Mouse (Mus musculus) hindbrain, embryonic 15.5 days (tissue): ENCODE results near the gene Ces1c. TPM values are rescaled to one million over a fixed set of nuclear protein-coding genes. Genes with fewer than 3 reads are reported as not detected.

Source experiments
- ATAC-seq: fragments of 200-750 bp; cut with Nextera tagmentation; 2 replicates; pipeline ENCODE4 v1.8.0; 2017; ENCODE audit warnings: low read depth, moderate number of reproducible peaks, moderate TSS enrichment; ENCODE audit not compliant: low FRiP score
- H3K27ac ChIP-seq: fragments of 300-500 bp; sonication (generic); replicated peaks from 2 replicates; pipeline ENCODE4 v1.5.1; 2015; ENCODE audit warnings: mild to moderate bottlenecking, inconsistent platforms
- H3K27me3 ChIP-seq: fragments of 300-500 bp; sonication (generic); 2 replicates; pipeline ENCODE4 v1.6.1; 2015; ENCODE audit warnings: control low read depth, inconsistent platforms
- H3K36me3 ChIP-seq: fragments of 300-500 bp; sonication (generic); 2 replicates; pipeline ENCODE4 v1.6.1; 2015; ENCODE audit warnings: control low read depth, inconsistent platforms
- H3K4me1 ChIP-seq: fragments of 300-500 bp; sonication (generic); replicated peaks from 2 replicates; pipeline ENCODE4 v1.6.1; 2015; ENCODE audit warnings: control low read depth, inconsistent platforms
- H3K4me2 ChIP-seq: fragments of 300-500 bp; sonication (generic); 2 replicates; pipeline ENCODE4 v1.6.1; 2015; ENCODE audit warnings: moderate library complexity, mild to moderate bottlenecking, inconsistent platforms
- H3K4me3 ChIP-seq: fragments of 300-500 bp; sonication (generic); 2 replicates; pipeline ENCODE4 v1.5.1; 2015; ENCODE audit warnings: mild to moderate bottlenecking, inconsistent platforms
- H3K9ac ChIP-seq: fragments of 300-500 bp; sonication (generic); 2 replicates; pipeline ENCODE4 v1.6.1; 2015; ENCODE audit warnings: inconsistent platforms
- H3K9me3 ChIP-seq: fragments of 300-500 bp; sonication (generic); 2 replicates; pipeline ENCODE4 v1.6.1; 2016; ENCODE audit warnings: control low read depth, inconsistent platforms
- WGBS: fragments of 180-500 bp; shearing (Covaris S2); methylation state at CpG from one replicate; pipeline ENCODE4 v1.1.7; 2015; 5-methylcytosine and 5-hydroxymethylcytosine counted together
- polyA plus RNA-seq: library from polyadenylated mRNA; unstranded; fragments of >200 nt; fragmentation: Nextera tagmentation; extraction: Ambion mirVana; gene quantifications from 2 replicates; pipeline ENCODE4 v1.2.1, GENCODE M21; 2015

Ces1c gene
- polyA plus RNA-seq: not detected in 2 replicates

DNA sequence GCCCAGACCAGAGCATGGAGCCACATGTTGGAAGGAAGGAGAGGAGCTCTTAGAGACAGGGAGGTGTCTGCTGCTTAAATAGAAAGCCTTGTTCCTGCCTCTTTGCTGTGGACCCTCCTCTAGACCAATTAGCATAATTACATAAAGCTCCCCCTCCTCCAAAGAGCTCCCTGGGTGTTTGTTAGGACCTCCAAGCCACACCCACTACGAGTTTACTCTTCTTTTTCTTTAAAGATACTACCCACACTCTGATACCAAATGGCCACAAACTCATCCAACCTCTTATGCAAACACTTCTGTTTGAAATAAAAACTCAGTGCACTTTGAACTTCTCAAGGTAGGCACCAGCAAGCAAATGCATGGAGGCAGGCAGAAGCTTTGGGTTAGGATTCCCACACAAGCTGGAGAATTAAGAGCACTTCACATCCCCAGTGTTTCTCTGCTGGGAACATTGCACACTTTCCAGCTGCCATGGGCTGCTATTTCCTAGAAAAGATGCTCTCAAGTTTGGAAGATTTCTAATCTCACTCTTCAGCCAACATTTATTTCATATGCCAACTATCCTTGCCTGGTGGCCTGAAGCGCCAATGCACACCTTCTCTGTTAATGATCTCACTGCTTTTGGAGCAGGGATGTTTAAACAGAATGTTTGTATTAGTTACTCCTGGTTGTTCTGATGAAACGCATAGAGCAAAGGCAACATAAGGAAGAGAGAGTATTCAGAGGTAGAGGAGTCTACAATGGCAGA is at the start of gene Ces1c:
Gene Ces1c (minus strand): TSS at position 51 of the 748 bp plus-strand sequence.
- no peak for ATAC-seq
- 87% methylated on average over 3 of the region's 3 CpGs for WGBS
- no peaks in the 10 kb centered on the region for H3K9me3 ChIP-seq

DNA sequence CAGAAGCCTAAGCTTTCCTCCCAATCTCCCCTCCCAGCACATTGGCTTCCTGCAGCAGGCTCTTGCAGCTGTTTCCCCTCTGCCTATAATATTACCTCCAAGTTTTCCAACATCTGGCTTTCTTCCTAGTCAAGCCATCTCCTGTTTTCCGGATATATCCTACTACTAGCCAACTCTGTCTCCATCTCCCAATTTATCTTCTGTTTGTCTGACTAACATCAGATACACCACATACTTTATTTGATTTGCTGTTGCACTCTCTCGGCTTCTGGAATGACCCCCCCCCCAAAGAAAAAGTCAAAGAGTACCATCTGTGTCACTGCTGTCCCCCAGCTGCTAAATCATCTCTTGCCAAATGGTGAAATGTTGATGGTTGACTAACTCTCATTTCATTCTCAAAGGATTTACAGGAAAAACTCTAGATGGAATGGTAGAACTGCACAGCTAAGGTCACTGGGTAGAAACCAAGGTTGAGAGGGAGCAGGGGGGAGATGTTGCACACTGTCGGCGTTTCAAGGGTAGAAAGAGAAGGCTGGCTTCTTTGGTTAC is 49.6 kb upstream of the Ces1c start:
- Histone ChIP-seq H3K4me2 (no peak overlapping the region), H3K27ac (no peak overlapping the region), H3K36me3 (no peaks in the 10 kb centered on the region), H3K4me3 (no peak overlapping the region), H3K9ac (no peak overlapping the region), H3K4me1 (no peaks in the 10 kb centered on the region), H3K9me3 (no peaks in the 10 kb centered on the region), H3K27me3 (no peaks in the 10 kb centered on the region)
- no peak for ATAC-seq
- WGBS: 87% methylated on average over 4 of the region's 4 CpGs

More for the DNA sequence above, at the start of gene Ces1c:
- H3K36me3 ChIP-seq: no peaks in the 10 kb centered on the region
- no peak within 1 kb of the TSS for H3K4me2 ChIP-seq
- H3K27ac ChIP-seq: no peak within 1 kb of the TSS
- no peak within 1 kb of the TSS for H3K4me3 ChIP-seq
- no peak within 1 kb of the TSS for H3K9ac ChIP-seq
- no peaks in the 10 kb centered on the region for H3K4me1 ChIP-seq
- H3K27me3 ChIP-seq: no peaks in the 10 kb centered on the region

DNA sequence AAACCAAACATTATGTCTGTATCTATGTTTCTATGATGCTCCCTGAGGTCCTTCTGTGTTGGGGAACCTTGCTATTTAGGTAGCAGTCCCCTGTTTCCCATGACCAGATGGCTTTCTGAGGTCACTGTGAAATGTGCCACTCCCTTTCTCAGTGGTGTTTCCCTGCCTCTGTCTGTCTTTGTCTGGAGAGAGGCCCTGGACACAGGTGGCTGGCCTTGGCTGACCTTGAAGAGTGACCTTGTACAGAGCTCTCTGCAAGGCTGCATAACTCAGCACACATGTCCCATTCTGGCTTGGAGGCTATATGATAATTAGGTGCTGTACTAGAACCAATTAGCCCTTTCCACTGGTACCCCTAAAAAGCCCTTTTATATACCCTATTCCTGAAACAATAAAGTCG is 45.5 kb upstream of the Ces1c start:
- no peaks in the 10 kb centered on the region for H3K9me3 ChIP-seq
- no peak overlapping the region for H3K4me2 ChIP-seq
- ATAC-seq: no peak
- 52% methylated on average over 1 of the region's 1 CpGs for WGBS
- H3K27me3 ChIP-seq: no peaks in the 10 kb centered on the region
- H3K4me3 ChIP-seq: no peak overlapping the region
- no peak overlapping the region for H3K27ac ChIP-seq
- H3K9ac ChIP-seq: no peak overlapping the region
- H3K36me3 ChIP-seq: no peaks in the 10 kb centered on the region
- no peaks in the 10 kb centered on the region for H3K4me1 ChIP-seq

DNA sequence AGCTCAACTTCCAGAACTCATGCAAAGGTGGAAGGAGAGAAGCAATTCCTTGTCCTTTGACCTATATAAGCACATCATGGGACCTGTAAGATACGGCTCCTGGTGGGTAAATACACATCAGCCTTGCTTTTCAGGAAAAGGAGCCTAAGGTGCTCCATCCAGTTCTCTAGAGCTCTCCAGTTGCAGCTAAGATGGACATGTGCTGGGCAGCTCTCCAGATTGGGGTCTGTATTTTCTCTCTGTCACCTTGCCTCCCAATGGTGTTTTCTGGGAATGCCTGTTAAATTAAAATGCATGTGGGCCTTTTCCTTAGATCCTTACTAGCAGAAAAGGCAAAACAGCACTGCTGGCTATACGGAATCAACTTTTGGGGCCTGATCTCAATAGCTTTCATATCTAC is 43.5 kb upstream of the Ces1c start:
- whole genome bisulfite sequencing: 91% methylated on average over 2 of the region's 2 CpGs
- Histone ChIP-seq H3K36me3 (no peaks in the 10 kb centered on the region), H3K9me3 (no peaks in the 10 kb centered on the region), H3K4me3 (no peak overlapping the region), H3K4me1 (no peaks in the 10 kb centered on the region), H3K27ac (no peak overlapping the region), H3K27me3 (no peaks in the 10 kb centered on the region), H3K9ac (no peak overlapping the region), H3K4me2 (no peak overlapping the region)
- ATAC-seq: no peak

DNA sequence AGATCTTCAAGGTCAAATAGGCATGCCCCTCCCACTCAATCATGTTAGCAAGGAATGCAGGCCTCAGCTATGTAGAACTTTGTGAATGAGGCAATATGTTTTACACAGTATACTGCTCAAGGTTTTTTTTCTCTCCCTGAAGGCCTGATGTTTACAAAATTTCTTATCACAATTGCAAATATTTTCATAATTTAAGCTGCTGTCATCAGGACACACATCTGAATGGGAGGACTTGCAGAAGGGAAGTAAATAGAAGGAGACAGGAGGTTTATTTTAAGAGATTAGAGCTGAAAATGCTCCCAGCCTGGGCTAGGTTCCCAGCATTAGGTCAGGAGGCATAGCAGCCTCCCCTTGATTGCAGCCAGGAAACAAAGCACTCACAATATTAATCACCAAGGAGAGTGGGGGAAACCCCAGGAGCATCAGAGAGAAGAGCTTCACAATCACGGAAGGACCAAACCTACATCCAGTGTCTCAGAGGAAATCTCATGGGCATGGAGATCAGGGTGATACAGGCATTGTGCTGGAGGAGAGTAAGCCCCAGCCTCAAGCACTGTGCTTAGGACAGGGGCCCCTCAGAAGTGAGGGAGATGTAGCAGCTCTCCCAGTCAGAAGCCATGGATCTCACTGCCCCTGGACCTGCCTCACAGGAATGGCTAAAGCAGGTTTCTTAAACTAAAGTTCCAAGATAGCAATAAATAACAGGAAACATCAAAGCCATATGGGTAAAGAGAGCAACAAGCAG is 40.9 kb upstream of the Ces1c start:
- ATAC-seq: no peak
- Histone ChIP-seq H3K9ac (no peak overlapping the region), H3K27ac (no peak overlapping the region), H3K27me3 (no peaks in the 10 kb centered on the region), H3K4me3 (no peak overlapping the region), H3K36me3 (no peaks in the 10 kb centered on the region), H3K4me2 (no peak overlapping the region), H3K9me3 (no peaks in the 10 kb centered on the region), H3K4me1 (no peaks in the 10 kb centered on the region)
- WGBS: 38% methylated on average over 1 of the region's 1 CpGs

DNA sequence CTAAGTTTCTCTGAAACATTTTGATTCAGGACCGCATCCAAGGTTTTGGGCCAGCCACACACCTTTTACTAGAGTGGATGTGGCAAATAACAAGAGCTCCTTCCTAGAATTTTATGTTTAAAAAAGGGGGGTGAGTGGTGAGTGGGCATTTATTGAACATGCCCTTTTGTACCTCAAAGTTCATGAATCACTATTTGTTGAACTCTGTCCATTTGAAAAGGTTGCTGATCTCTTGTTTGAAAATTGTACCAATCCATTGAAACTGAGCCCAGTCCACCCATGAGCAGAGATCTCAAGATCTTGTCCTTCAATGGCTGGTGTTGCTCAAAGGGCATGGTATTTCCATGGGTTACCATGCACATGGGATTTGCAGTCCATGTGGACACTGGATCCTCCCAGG is 32.3 kb upstream of the Ces1c start:
- H3K4me3 ChIP-seq: no peak overlapping the region
- no peak overlapping the region for H3K9ac ChIP-seq
- H3K4me2 ChIP-seq: no peak overlapping the region
- no peaks in the 10 kb centered on the region for H3K9me3 ChIP-seq
- no peak for ATAC-seq
- H3K36me3 ChIP-seq: no peaks in the 10 kb centered on the region
- H3K27me3 ChIP-seq: no peaks in the 10 kb centered on the region
- 97% methylated on average over 1 of the region's 1 CpGs for WGBS
- H3K27ac ChIP-seq: no peak overlapping the region
- no peaks in the 10 kb centered on the region for H3K4me1 ChIP-seq

DNA sequence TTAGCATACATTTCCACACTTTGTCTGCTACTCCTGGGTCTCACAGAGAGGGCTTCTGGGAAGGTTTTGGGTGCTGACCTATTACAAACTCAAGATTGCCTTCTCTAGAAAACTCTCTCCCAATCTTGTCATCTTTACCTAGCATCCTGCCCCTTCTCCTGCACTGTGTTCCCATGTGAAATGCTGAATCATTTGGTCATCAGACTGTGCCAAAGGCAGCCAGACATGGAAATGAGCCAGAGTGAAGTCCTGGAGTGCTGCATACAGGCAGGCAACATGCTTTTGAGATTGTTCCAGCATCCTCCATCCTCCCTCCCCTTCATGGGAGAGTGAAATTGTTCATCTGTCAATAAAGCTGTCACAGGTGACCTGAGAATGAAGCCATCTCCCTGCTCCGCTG is 20.3 kb upstream of the Ces1c start:
- 88% methylated on average over 1 of the region's 1 CpGs for WGBS
- no peak overlapping the region for H3K4me3 ChIP-seq

DNA sequence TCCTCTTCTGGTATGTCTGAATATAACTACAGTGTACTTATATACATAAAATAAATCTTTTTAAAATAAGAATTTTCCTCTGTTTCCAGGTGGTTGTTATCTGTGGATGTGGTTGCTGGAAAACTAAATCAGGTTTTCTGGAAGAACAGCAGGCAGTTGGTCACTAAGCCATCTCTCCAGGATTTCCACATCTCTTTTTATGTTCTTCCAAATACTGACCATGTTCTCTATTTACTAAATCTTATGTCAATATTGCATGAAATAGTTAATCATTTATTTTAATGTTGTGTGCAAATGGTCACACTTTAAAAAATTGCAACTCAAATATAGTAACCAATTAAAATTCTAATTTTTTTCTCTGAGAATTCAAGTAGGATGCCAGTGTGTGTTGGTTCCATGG is 16.2 kb upstream of the Ces1c start:
- no peaks in the 10 kb centered on the region for H3K9me3 ChIP-seq
- no peak overlapping the region for H3K27ac ChIP-seq
- H3K4me3 ChIP-seq: no peak overlapping the region
- no peak for ATAC-seq
- H3K36me3 ChIP-seq: no peaks in the 10 kb centered on the region
- H3K4me1 ChIP-seq: no peaks in the 10 kb centered on the region
- H3K27me3 ChIP-seq: no peaks in the 10 kb centered on the region
- no peak overlapping the region for H3K4me2 ChIP-seq
- H3K9ac ChIP-seq: no peak overlapping the region

More for the DNA sequence above, 20.3 kb upstream of the Ces1c start:
- H3K36me3 ChIP-seq: no peaks in the 10 kb centered on the region
- no peaks in the 10 kb centered on the region for H3K27me3 ChIP-seq
- ATAC-seq: no peak
- no peaks in the 10 kb centered on the region for H3K9me3 ChIP-seq
- H3K4me2 ChIP-seq: no peak overlapping the region
- H3K9ac ChIP-seq: no peak overlapping the region
- no peak overlapping the region for H3K27ac ChIP-seq
- no peaks in the 10 kb centered on the region for H3K4me1 ChIP-seq

DNA sequence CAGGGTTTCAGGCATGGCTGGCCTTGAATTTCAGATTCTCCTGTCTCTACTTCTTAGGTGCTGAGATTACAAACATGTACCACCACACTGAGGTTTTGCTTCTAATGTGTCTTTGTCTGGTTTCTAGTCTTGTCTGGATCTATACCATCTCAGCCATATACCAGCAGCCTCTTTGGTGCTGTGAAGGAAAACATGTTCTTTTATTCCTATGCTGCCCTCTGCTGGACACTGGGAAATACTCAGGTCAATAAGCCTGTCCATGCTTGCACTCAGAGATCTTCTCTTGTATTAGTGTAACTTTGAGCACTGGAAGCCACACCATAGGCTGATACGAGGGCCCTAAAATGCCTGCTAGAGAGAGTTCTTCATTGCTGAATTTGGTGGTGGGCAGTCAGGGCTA is 9.6 kb upstream of the Ces1c start:
- Histone ChIP-seq H3K27ac (no peak overlapping the region), H3K9ac (no peak overlapping the region), H3K4me1 (no peaks in the 10 kb centered on the region), H3K4me2 (no peak overlapping the region), H3K36me3 (no peaks in the 10 kb centered on the region), H3K4me3 (no peak overlapping the region), H3K27me3 (no peaks in the 10 kb centered on the region), H3K9me3 (no peaks in the 10 kb centered on the region)
- ATAC-seq: no peak
- WGBS: 61% methylated on average over 1 of the region's 1 CpGs

DNA sequence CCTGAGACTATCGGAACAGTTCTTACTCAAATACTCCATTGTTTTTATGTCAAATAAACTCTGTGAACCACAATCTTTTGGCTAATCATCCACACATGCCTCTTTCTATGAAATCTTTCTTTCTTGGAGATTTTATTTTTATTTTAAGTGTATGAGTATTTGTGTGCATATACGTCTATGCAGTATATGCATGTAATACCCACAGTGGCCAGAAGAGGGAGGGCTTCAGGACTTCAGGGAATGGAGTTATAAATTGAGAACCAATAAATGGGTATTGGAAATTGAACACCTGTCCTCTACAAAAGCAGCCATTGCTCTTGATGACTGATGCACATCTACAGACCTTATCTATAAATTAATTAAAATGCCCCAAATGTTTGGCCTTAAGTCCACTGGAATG is 1.1 kb upstream of the Ces1c start:
- no peak overlapping the region for H3K4me3 ChIP-seq
- WGBS: 92% methylated on average over 2 of the region's 2 CpGs
- H3K36me3 ChIP-seq: no peaks in the 10 kb centered on the region
- no peaks in the 10 kb centered on the region for H3K9me3 ChIP-seq
- no peak for ATAC-seq
- no peak overlapping the region for H3K4me2 ChIP-seq
- H3K4me1 ChIP-seq: no peaks in the 10 kb centered on the region
- H3K27me3 ChIP-seq: no peaks in the 10 kb centered on the region
- H3K27ac ChIP-seq: no peak overlapping the region
- H3K9ac ChIP-seq: no peak overlapping the region

DNA sequence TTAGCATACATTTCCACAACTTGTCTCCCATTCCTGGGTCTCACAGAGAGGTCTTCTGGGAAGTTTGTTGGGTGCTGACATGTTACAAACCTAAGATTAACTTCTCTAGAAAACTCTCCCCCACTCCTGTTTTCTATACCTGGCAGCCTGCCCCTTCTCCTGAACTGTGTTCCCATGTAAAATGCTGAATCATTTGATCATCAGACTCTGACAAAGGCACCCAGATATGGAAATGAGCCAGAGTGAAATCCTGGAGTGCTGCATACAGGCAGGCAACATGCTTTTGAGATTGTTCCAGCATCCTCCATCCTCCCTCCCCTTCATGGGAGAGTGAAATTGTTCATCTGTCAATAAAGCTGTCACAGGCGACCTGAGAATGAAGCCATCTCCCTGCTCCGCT is 4.6 kb downstream of the Ces1c start:
- H3K27me3 ChIP-seq: no peaks in the 10 kb centered on the region
- no peak overlapping the region for H3K27ac ChIP-seq
- H3K9ac ChIP-seq: no peak overlapping the region
- H3K4me3 ChIP-seq: no peak overlapping the region
- H3K36me3 ChIP-seq: no peaks in the 10 kb centered on the region
- H3K4me2 ChIP-seq: no peak overlapping the region
- WGBS: 82% methylated on average over 2 of the region's 2 CpGs
- H3K9me3 ChIP-seq: no peaks in the 10 kb centered on the region
- ATAC-seq: no peak
- H3K4me1 ChIP-seq: no peaks in the 10 kb centered on the region

DNA sequence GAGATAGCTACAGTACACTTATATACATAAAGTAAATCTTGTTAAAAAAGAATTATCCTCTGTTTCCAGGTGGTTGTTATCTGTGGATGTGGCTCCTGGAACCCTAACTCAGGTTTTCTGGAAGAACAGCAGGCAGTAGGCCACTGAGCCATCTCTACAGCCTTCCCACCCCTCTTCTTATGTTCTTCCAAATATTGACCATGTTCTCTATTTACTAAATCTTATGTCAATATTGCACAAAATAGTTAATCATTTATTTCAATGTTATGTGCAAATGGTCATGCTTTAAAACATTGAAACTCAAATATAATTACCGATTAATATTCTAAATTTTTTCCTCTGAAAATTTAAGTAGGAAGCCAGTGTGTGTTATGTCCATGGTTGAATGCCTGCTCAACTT is 9.1 kb downstream of the Ces1c start:
- Histone ChIP-seq H3K9ac (no peak overlapping the region), H3K4me1 (no peaks in the 10 kb centered on the region), H3K9me3 (no peaks in the 10 kb centered on the region), H3K27ac (no peak overlapping the region), H3K4me2 (no peak overlapping the region), H3K4me3 (no peak overlapping the region), H3K36me3 (no peaks in the 10 kb centered on the region), H3K27me3 (no peaks in the 10 kb centered on the region)
- no peak for ATAC-seq
- 96% methylated on average over 1 of the region's 1 CpGs for WGBS
